Mouse (Mus musculus) cerebellum, adult 2 months (tissue): ENCODE measurements at regions not wholly inside any gene's neighbourhood (a gene's known extent, or its start where the extent isn't known, plus 50 kb on each side); places are given as distances from the start of the nearest gene placed in this dataset.

Source experiments
- DNase-seq, 2 experiments: peaks; one replicate each; pipeline ENCODE4 v3.0.0; 2021
- H3K27ac ChIP-seq: fragments of 200-500 bp; 2 replicates; pipeline ENCODE4 v1.5.1; 2012; ENCODE audit warnings: low read length, control low read depth, inconsistent platforms; ENCODE audit not compliant: insufficient read depth
- H3K27me3 ChIP-seq: fragments of 200-500 bp; 2 replicates; pipeline ENCODE4 v1.6.1; 2012; ENCODE audit warnings: inconsistent platforms, mild to moderate bottlenecking, low read length, moderate library complexity; ENCODE audit not compliant: control insufficient read depth, insufficient read depth
- H3K4me1 ChIP-seq: fragments of 200-500 bp; 2 replicates; pipeline ENCODE4 v1.6.1; 2011; ENCODE audit warnings: low read length; ENCODE audit not compliant: control insufficient read depth, insufficient read depth
- H3K4me3 ChIP-seq: fragments of 200-500 bp; replicated peaks from 2 replicates; pipeline ENCODE3; 2011; ENCODE audit warnings: mild to moderate bottlenecking, low read depth, low read length, control low read depth; ENCODE audit not compliant: insufficient read depth
- CTCF ChIP-seq: fragments of 200-500 bp; IDR thresholded peaks from 2 replicates; pipeline ENCODE4 v1.5.1; 2011; ENCODE audit warnings: low read depth, mild to moderate bottlenecking, control low read depth, low read length, moderate library complexity, borderline replicate concordance; ENCODE audit not compliant: insufficient read depth
- POLR2A ChIP-seq: fragments of 200-500 bp; IDR thresholded peaks from 2 replicates; pipeline ENCODE4 v1.6.1; 2011; ENCODE audit warnings: low read length, control low read depth, borderline replicate concordance; ENCODE audit not compliant: insufficient read depth
- WGBS: fragments of 180-500 bp; shearing (Covaris S2); methylation state at CpG from one replicate; pipeline ENCODE4 v1.1.7; 2018; 5-methylcytosine and 5-hydroxymethylcytosine counted together

- Histone ChIP-seq H3K4me3 (no peak overlapping the region), H3K27me3 (no peaks in the 10 kb centered on the region), H3K4me1 (no peaks in the 10 kb centered on the region), H3K27ac (no peak overlapping the region)
- DNase-seq: no peak
- TF ChIP-seq CTCF (no peak), POLR2A (no peak)
- 90% methylated on average over 5 of the region's 5 CpGs for WGBS
Measured at GRCm38 (mm10) chr2:148527755-148528154, 84.4 kb upstream of the Cd93 start.

- H3K4me3 ChIP-seq: no peak overlapping the region
- no peak for DNase-seq
- no peaks in the 10 kb centered on the region; the same call in 1 of the 2 replicates for H3K27me3 ChIP-seq
- no peaks in the 10 kb centered on the region for H3K4me1 ChIP-seq
- TF ChIP-seq CTCF: no peak
- no peak for TF ChIP-seq POLR2A
- WGBS: 91% methylated on average over 6 of the region's 6 CpGs
- H3K27ac ChIP-seq: no peak overlapping the region
Measured at GRCm38 (mm10) chr2:148525496-148525895, 82.1 kb upstream of the Cd93 start.

GRCm38 (mm10) chr2:148523401-148523800 lies 80.0 kb upstream of the Cd93 start:
- no peaks in the 10 kb centered on the region; the same call in 1 of the 2 replicates for H3K27me3 ChIP-seq
- DNase-seq: no peak
- H3K27ac ChIP-seq: no peak overlapping the region
- WGBS: 67% methylated on average over 3 of the region's 3 CpGs
- no peak overlapping the region for H3K4me3 ChIP-seq
- H3K4me1 ChIP-seq: no peaks in the 10 kb centered on the region
- TF ChIP-seq POLR2A (no peak), CTCF (no peak)

- Histone ChIP-seq H3K27me3 (no peaks in the 10 kb centered on the region; the same call in 1 of the 2 replicates), H3K27ac (no peak overlapping the region), H3K4me1 (no peaks in the 10 kb centered on the region), H3K4me3 (no peak overlapping the region)
- WGBS: 83% methylated on average over 2 of the region's 2 CpGs
- no peak for DNase-seq
- TF ChIP-seq CTCF (no peak), POLR2A (no peak)
Measured at GRCm38 (mm10) chr2:148522936-148523335, 79.6 kb upstream of the Cd93 start.

- Histone ChIP-seq H3K4me3 (no peak overlapping the region), H3K27ac (no peak overlapping the region), H3K27me3 (no peaks in the 10 kb centered on the region; the same call in 1 of the 2 replicates), H3K4me1 (no peaks in the 10 kb centered on the region)
- DNase-seq: no peak
- TF ChIP-seq POLR2A: no peak
- TF ChIP-seq CTCF: no peak
- WGBS: 84% methylated on average over 5 of the region's 5 CpGs
Measured at GRCm38 (mm10) chr2:148521966-148522575, 78.7 kb upstream of the Cd93 start.

GRCm38 (mm10) chr2:148520291-148520690 lies 76.9 kb upstream of the Cd93 start:
- Histone ChIP-seq H3K4me1 (no peaks in the 10 kb centered on the region), H3K27ac (no peak overlapping the region), H3K27me3 (no peaks in the 10 kb centered on the region; the same call in 1 of the 2 replicates), H3K4me3 (no peak overlapping the region)
- TF ChIP-seq POLR2A (no peak), CTCF (no peak)
- 91% methylated on average over 7 of the region's 7 CpGs for WGBS
- DNase-seq: no peak

GRCm38 (mm10) chr2:148519689-148520290 lies 76.4 kb upstream of the Cd93 start:
- Histone ChIP-seq H3K4me3 (no peak overlapping the region), H3K4me1 (no peaks in the 10 kb centered on the region), H3K27ac (no peak overlapping the region), H3K27me3 (no peaks in the 10 kb centered on the region; the same call in 1 of the 2 replicates)
- 62% methylated on average over 10 of the region's 10 CpGs for whole genome bisulfite sequencing
- TF ChIP-seq CTCF (no peak), POLR2A (no peak)
- DNase-seq: no peak

- Histone ChIP-seq H3K27ac (no peak overlapping the region), H3K4me3 (no peak overlapping the region), H3K4me1 (no peaks in the 10 kb centered on the region), H3K27me3 (no peaks in the 10 kb centered on the region; the same call in 1 of the 2 replicates)
- TF ChIP-seq CTCF (no peak), POLR2A (no peak)
- WGBS: 46% methylated on average over 1 of the region's 1 CpGs
- DNase-seq: no peak
Measured at GRCm38 (mm10) chr2:148517906-148518305, 74.5 kb upstream of the Cd93 start.
